Mouse (Mus musculus) liver, embryonic 13.5 days (tissue): Measurements from ENCODE around the gene Tagln2. TPM values are rescaled to one million over a fixed set of nuclear protein-coding genes. Genes with fewer than 3 reads are reported as not detected.

Source experiments
- ATAC-seq: fragments of 200-750 bp; cut with Nextera tagmentation; 2 replicates; pipeline ENCODE4 v1.8.0; 2017; ENCODE audit warnings: low read depth, mild to moderate bottlenecking, moderate number of reproducible peaks, moderate library complexity
- DNase-seq: peaks from one replicate; pipeline ENCODE4 v3.0.0; 2022
- H3K27ac ChIP-seq: fragments of 300-500 bp; sonication (generic); 2 replicates; pipeline ENCODE4 v1.5.1; 2015; ENCODE audit warnings: moderate library complexity, mild to moderate bottlenecking, inconsistent platforms
- H3K27me3 ChIP-seq: fragments of 300-500 bp; sonication (generic); 2 replicates; pipeline ENCODE4 v1.6.1; 2015; ENCODE audit warnings: mild to moderate bottlenecking, inconsistent platforms
- H3K36me3 ChIP-seq: fragments of 300-500 bp; sonication (generic); 2 replicates; pipeline ENCODE4 v1.6.1; 2015; ENCODE audit warnings: mild to moderate bottlenecking, inconsistent platforms
- H3K4me1 ChIP-seq: fragments of 300-500 bp; sonication (generic); replicated peaks from 2 replicates; pipeline ENCODE4 v1.6.1; 2015; ENCODE audit warnings: inconsistent platforms
- H3K4me2 ChIP-seq: fragments of 300-500 bp; sonication (generic); 2 replicates; pipeline ENCODE4 v1.6.1; 2015; ENCODE audit warnings: inconsistent platforms, mild to moderate bottlenecking, moderate library complexity
- H3K4me3 ChIP-seq: fragments of 300-500 bp; sonication (generic); replicated peaks from 2 replicates; pipeline ENCODE4 v1.5.1; 2015; ENCODE audit warnings: mild to moderate bottlenecking, inconsistent platforms
- H3K9ac ChIP-seq: fragments of 300-500 bp; sonication (generic); 2 replicates; pipeline ENCODE4 v1.6.1; 2015; ENCODE audit warnings: mild to moderate bottlenecking, inconsistent platforms
- H3K9me3 ChIP-seq: fragments of 300-500 bp; sonication (generic); replicated peaks from 2 replicates; pipeline ENCODE4 v1.6.1; 2016; ENCODE audit warnings: inconsistent platforms
- WGBS: fragments of 180-500 bp; shearing (Covaris S2); methylation state at CpG from one replicate; pipeline ENCODE4 v1.1.7; 2015; ENCODE audit not compliant: insufficient replicate concordance; 5-methylcytosine and 5-hydroxymethylcytosine counted together
- polyA plus RNA-seq: library from polyadenylated mRNA; unstranded; fragments of >200 nt; fragmentation: Nextera tagmentation; extraction: Ambion mirVana; gene quantifications from 2 replicates; pipeline ENCODE4 v1.2.1, GENCODE M21; 2015

The Tagln2 gene
- polyA plus RNA-seq, 1 experiment from 2014 or later = 127 TPM

DNA sequence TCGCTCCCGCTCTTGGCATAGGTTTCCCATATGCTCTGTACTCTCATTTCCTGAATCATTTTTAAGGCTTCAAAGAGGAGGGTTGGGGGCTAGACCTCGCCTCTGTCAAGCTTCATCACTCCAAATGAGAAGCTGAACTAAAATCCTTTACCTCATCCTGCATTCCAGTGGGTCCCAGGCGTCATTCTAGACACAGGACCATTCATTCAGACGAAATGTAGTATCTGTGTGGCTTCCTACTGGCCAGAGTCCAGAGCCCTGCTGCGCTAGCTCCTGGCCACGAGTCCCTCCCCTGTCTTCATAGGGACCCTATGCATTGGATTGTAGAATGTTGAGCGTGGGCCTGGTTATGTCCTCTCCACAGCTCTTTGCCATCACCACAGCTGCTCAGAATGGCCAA is 4.9 kb downstream of the Tagln2 start:
- no peak overlapping the region for H3K4me3 ChIP-seq
- H3K27ac ChIP-seq = no peak overlapping the region
- peaks cover 70% of the 10 kb centered on the region for H3K4me1 ChIP-seq
- DNase-seq (no peak), ATAC-seq (no peak)
- 62% methylated on average over 8 of the region's 8 CpGs for WGBS
- no peak overlapping the region for H3K4me2 ChIP-seq
- H3K36me3 ChIP-seq = peaks cover 47% of the 10 kb centered on the region
- no peak overlapping the region for H3K9ac ChIP-seq
- H3K27me3 ChIP-seq = peaks cover 13% of the 10 kb centered on the region
- no peaks in the 10 kb centered on the region for H3K9me3 ChIP-seq

DNA sequence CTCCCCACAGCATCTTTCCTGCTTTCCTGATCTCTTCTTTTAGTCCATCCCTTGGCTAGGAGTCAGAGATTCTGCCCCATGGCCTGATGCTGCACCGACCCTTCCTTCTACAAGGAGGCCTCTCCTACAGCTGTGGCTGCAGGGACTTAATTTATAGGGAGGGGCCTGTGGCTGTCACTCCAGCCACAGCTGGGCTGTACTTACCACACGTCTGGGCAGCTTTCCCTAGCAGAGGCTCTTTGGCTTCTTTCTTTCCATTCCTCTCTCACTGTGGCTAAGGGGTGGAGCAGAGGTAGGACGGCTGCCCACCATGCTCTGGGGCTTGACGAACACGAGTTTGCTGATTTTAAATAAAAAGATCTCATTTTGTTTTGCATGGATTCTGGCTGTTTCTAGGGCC is 7.2 kb downstream of the Tagln2 start:
- ATAC-seq = no peak
- H3K9me3 ChIP-seq = no peaks in the 10 kb centered on the region
- H3K27me3 ChIP-seq = no peaks in the 10 kb centered on the region; the same call in 1 of the 2 replicates
- DNase-seq = no peak
- no peak overlapping the region for H3K27ac ChIP-seq
- no peak overlapping the region for H3K9ac ChIP-seq
- H3K4me3 ChIP-seq = no peak overlapping the region
- peaks cover 76% of the 10 kb centered on the region for H3K4me1 ChIP-seq
- H3K36me3 ChIP-seq = peaks cover 47% of the 10 kb centered on the region
- H3K4me2 ChIP-seq = no peak overlapping the region
- 50% methylated on average over 5 of the region's 5 CpGs for WGBS

DNA sequence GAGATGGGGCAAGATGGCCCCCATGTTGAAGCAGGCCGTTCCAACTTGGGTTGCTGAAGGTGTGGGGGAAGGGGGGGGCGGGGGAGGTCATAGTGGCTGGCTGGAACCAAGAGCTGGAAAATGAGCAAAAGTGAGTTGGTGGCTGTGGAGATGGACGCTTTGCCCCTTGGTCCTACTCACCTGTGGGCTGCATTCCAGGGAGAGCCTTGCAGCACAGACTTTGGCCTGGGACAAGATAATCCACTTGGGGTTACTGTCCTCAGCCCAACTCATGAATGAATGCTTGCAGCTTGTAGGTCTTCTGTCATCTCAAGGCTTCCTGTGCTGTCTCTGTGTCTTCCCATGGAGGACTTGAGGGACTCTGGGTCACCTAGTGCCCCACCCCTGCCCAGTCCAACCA is 7.9 kb downstream of the Tagln2 start:
- peaks cover 76% of the 10 kb centered on the region for H3K4me1 ChIP-seq
- 71% methylated on average over 3 of the region's 3 CpGs for WGBS
- H3K27ac ChIP-seq = no peak overlapping the region
- H3K36me3 ChIP-seq = peaks cover 47% of the 10 kb centered on the region
- H3K4me3 ChIP-seq = no peak overlapping the region
- no peaks in the 10 kb centered on the region for H3K9me3 ChIP-seq
- ATAC-seq (no peak), DNase-seq (no peak)
- no peak overlapping the region for H3K4me2 ChIP-seq
- H3K27me3 ChIP-seq = no peaks in the 10 kb centered on the region
- H3K9ac ChIP-seq = no peak overlapping the region

DNA sequence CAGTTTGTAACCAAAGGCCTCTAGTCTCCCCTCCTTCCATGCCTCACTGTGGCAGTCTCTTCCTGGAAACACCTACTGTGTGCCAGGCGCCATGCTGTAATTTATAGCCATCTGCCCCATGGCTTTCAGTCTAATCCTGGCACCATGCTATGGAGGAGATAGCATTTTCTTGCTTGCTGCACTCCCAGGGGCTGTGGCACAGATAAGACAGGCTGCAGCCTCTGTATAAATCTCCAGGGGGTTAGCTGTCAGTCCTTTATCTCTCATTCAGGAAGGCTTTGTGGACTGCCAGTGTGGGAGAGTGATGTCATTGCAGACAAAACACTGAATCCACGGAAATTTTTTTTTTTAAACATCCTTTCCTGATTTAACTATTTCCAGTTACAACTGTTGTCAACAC is 8.3 kb downstream of the Tagln2 start:
- Histone ChIP-seq H3K27ac (no peak overlapping the region), H3K27me3 (no peaks in the 10 kb centered on the region), H3K9ac (no peak overlapping the region), H3K4me1 (peaks cover 76% of the 10 kb centered on the region), H3K9me3 (no peaks in the 10 kb centered on the region), H3K4me2 (no peak overlapping the region), H3K36me3 (peaks cover 47% of the 10 kb centered on the region), H3K4me3 (no peak overlapping the region)
- DNase-seq = no peak
- ATAC-seq = peak; percentile 47
- WGBS = 10% methylated on average over 2 of the region's 2 CpGs

DNA sequence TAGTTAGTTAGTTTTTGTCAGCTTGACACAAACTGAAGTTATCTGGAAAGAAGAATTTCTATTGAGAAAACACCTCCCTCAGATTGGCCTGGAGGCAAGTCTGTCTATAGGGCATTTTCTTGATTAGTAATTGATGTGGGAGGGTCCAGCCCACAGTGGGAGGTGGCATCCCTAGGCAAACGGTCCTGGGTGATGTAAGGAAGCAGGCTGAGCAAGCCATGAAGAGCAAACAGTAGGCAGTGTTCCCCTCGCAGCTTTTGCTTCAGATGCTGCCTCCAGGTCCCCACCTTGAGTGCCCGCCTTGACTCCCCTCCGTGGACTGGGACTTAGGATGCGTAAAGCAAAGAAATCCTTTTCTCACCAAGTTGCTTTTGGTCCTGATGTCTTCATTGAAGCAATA is 9.4 kb downstream of the Tagln2 start:
- H3K27ac ChIP-seq = no peak overlapping the region
- H3K9ac ChIP-seq = no peak overlapping the region
- no peaks in the 10 kb centered on the region for H3K9me3 ChIP-seq
- no peak overlapping the region for H3K4me3 ChIP-seq
- no peaks in the 10 kb centered on the region for H3K27me3 ChIP-seq
- H3K36me3 ChIP-seq = peaks cover 45% of the 10 kb centered on the region
- no peak overlapping the region for H3K4me2 ChIP-seq
- ATAC-seq = no peak
- peaks cover 78% of the 10 kb centered on the region for H3K4me1 ChIP-seq
- WGBS = 69% methylated on average over 5 of the region's 5 CpGs
- DNase-seq = no peak

DNA sequence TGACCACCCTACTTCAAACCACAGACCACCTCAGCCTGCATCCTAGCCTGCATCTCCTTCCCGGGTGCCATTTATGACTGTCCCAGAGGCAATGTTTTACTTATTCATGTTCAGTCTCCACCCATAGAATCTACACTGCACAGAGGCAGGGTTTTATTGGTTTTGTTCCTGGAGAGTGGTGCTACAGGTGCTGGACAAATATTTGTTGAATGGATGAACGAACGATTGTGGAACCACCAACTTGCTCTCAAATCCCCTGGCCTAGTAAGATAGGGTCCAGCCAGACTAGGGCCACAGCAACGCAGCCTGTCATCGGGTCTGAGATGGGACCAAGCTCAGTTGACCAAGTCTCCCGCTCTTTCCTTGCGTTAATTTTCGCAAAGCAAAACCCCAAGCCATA is 10.1 kb downstream of the Tagln2 start:
- Histone ChIP-seq H3K4me1 (peaks cover 78% of the 10 kb centered on the region), H3K4me2 (peak overlapping the region; percentile 32; the same call in 1 of the 2 replicates), H3K9ac (no peak overlapping the region), H3K27ac (no peak overlapping the region; the same call in 1 of the 2 replicates), H3K36me3 (peaks cover 37% of the 10 kb centered on the region), H3K27me3 (no peaks in the 10 kb centered on the region), H3K4me3 (no peak overlapping the region), H3K9me3 (no peaks in the 10 kb centered on the region)
- 39% methylated on average over 8 of the region's 8 CpGs for WGBS
- DNase-seq = no peak
- peak; percentile 4; the same call in 1 of the 2 replicates for ATAC-seq

DNA sequence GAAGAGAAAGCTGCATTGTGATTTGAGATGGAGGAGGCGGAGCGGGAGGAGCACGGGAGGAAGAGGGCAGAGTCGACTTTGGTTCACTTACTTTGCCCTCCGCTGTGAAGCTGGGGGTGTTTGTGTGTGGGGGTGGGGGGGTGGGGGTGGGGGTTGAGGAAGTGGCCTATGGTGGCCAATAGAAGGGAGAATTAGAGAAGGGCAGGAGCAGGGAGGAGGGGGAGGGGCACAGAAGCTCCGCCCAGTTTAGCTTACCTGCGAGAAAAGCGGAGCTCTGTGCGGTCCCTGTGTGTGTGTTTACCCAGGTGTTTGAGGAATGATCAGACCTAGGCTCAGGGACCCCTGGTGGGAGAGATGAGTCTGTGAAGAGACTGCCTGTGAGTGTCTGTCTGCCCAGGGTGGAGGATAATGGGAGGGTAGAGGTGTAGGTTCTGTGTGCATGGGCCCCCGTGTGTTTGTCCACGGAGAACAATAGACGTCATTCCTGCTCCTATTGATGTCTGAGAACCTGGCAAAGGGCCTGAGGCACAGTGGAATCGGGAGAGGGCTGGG is 10.7 kb downstream of the Tagln2 start:
- ATAC-seq (peak; percentile 15; the same call in 1 of the 2 replicates), DNase-seq (no peak)
- Histone ChIP-seq H3K9ac (no peak overlapping the region), H3K4me2 (peak overlapping the region; percentile 32; the same call in 1 of the 2 replicates), H3K36me3 (peaks cover 32% of the 10 kb centered on the region), H3K27me3 (no peaks in the 10 kb centered on the region), H3K4me1 (peaks cover 83% of the 10 kb centered on the region), H3K9me3 (no peaks in the 10 kb centered on the region), H3K27ac (no peak overlapping the region; the same call in 1 of the 2 replicates), H3K4me3 (no peak overlapping the region)
- WGBS = 36% methylated on average over 13 of the region's 13 CpGs

DNA sequence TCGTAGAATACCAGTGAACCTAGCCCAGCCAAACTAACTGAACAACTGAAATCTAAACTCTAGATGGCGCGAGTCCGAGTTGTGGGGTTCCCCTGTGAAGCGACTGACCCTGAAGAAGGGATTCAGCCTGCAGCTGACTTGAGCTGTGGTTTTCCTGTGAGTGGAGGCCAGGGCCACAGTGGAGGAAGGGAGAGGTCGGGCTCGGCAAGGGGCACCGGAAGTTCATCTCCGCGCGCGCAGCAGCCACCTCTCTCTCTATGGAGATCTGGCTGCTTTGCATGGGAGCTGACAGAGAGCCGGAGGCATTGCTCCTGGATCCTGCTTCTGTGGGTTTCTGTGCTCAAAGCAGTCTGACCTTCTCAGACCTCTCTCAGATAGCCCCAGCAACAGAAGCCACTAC is 13.1 kb downstream of the Tagln2 start:
- peaks cover 70% of the 10 kb centered on the region for H3K4me1 ChIP-seq
- ATAC-seq (peak; percentile 42), DNase-seq (no peak)
- no peaks in the 10 kb centered on the region for H3K27me3 ChIP-seq
- no peak overlapping the region for H3K9ac ChIP-seq
- no peaks in the 10 kb centered on the region for H3K9me3 ChIP-seq
- peaks cover 8% of the 10 kb centered on the region; the same call in 1 of the 2 replicates for H3K36me3 ChIP-seq
- H3K4me3 ChIP-seq = peak overlapping the region; percentile 21
- H3K27ac ChIP-seq = peak overlapping the region; percentile 69
- H3K4me2 ChIP-seq = peak overlapping the region; percentile 51
- WGBS = 3% methylated on average over 13 of the region's 13 CpGs

DNA sequence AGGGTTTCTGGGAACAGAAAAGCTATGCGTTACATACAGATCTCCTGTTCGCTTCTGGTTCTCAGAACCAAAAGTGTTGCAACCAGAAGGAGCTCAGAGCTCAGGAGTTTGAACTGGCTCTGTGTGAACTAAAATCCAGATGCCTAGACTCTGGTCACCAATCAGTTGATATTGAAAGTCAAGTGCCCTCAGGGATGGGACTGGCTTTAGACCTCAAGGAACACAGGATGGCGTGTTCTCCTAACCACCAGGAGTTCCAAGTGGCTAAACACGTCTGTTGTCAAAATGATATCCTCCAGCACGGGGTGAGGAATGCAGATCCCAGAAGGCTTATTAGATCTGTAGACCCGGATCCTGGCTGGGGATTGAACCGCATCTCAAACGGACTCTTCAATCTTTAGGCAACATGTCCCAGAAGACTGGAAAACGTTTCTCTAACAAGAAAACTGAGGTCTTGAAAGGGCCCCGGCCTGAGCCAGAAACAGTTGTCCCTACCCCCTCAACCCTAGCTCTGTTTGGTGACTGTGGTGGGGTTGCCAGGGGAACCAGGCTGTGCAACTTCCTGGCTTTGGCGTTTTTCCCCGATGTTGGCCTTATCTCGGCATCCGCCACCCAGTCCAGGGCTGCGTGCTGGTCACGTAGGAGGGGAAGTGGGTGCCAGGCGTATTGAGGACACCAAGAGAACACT is 13.8 kb downstream of the Tagln2 start:
- ATAC-seq = peak; percentile 66
- Histone ChIP-seq H3K9ac (no peak overlapping the region), H3K36me3 (0 out of 2 replicates have a peak, but pooled peaks cover 3% of the 10 kb centered on the region), H3K9me3 (no peaks in the 10 kb centered on the region), H3K27ac (peak overlapping the region; percentile 69), H3K27me3 (no peaks in the 10 kb centered on the region), H3K4me2 (peak overlapping the region; percentile 51), H3K4me1 (peaks cover 63% of the 10 kb centered on the region), H3K4me3 (peak overlapping the region; percentile 21)
- 9% methylated on average over 17 of the region's 17 CpGs for WGBS
- peak; percentile 34 for DNase-seq

DNA sequence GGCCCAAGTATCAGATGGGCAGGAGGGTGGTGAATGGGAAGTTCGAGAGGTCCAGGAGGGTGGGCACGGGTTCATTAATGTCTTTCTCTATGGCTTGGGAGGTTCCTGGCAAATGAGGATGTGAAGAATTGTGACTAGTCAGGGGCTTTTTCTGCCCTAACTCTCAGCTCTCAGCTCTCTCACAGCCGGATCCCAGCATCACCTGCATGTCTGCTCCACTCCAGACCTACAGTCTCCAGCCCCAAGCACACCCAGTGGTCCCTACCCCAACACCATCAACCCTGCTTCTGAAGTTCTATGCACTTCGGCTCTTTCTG is 14.3 kb downstream of the Tagln2 start:
- no peak overlapping the region for H3K9ac ChIP-seq
- peak overlapping the region; percentile 69 for H3K27ac ChIP-seq

DNA sequence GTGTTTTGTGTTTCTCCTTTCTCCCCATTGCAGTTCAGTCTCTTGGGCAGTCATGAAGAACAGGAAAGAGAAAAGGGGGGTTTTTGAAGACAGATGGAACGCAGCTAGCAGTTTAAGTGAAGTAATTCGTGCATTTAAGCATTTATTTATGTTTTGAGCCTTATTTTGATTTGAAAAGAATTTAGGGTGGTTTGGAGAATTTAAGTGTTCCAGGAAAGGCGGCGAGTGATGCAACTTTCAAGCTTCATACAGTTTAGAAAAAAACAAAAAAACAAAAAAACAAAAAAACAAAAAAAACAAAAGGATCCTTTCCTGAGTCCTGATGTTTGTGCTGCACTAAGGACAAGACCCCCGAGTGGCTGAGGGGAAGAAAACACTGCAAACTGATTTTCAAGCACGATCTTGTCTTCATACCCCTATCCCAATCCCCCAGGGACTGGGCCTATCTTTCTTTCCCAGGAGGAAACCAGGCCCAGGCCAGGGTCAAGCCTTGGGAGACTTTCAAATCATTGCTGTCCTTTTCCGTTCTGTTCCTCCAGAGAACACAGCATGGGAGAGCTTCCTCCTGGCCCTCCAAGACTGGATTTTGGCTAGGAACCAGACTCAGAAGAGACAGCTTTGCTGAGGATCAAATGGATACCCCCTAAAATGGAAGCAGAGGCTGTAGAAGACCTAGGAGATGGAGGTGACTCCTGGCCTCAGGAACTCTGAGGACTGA is 14.9 kb downstream of the Tagln2 start:
- Histone ChIP-seq H3K27ac (peak overlapping the region; percentile 69), H3K9me3 (no peaks in the 10 kb centered on the region), H3K36me3 (no peaks in the 10 kb centered on the region), H3K4me1 (peaks cover 52% of the 10 kb centered on the region), H3K4me2 (no peak overlapping the region; the same call in 1 of the 2 replicates), H3K27me3 (no peaks in the 10 kb centered on the region), H3K9ac (no peak overlapping the region), H3K4me3 (no peak overlapping the region)
- DNase-seq (no peak), ATAC-seq (no peak)
- WGBS = 35% methylated on average over 7 of the region's 7 CpGs

More for the DNA sequence above, 14.3 kb downstream of the Tagln2 start:
- H3K4me3 ChIP-seq = 0 out of 2 replicates have a peak overlapping the region, but pooled peaks have one; percentile 21
- H3K4me1 ChIP-seq = peaks cover 58% of the 10 kb centered on the region
- 20% methylated on average over 4 of the region's 4 CpGs for WGBS
- H3K27me3 ChIP-seq = no peaks in the 10 kb centered on the region
- H3K9me3 ChIP-seq = no peaks in the 10 kb centered on the region
- H3K4me2 ChIP-seq = peak overlapping the region; percentile 51
- DNase-seq = no peak
- ATAC-seq = no peak
- H3K36me3 ChIP-seq = no peaks in the 10 kb centered on the region
